Mouse (Mus musculus): ENCODE results near the gene Maml2.

- TF ChIP-seq POLR2A (IDR thresholded peaks at IDR 0.05; ENCODE audit: extremely low read depth, insufficient read depth, low read length) (no peak), CTCF (IDR thresholded peaks at IDR 0.05; ENCODE audit: extremely low read depth, insufficient read depth, low read length) (no peak)
Observed at GRCm38 (mm10) chr9:13474951-13475350, 177.2 kb downstream of the Maml2 start.

Data from cortical plate, adult 2 months (tissue).